ENCODE assay signal across 8 mouse cellular contexts in genomic region chr3:108210771-108211139, GRCm38 (mm10). TPM values are rescaled to one million over a fixed set of nuclear protein-coding genes. Genes with fewer than 3 reads are reported as not detected.
DNase-seq lines count a peak whose midpoint lies in the region; ATAC-seq lines count a peak whose summit lies in the region.

Atxn7l2 (minus strand) TSS chr3:108210934.

- H3K4me2 ChIP-seq in midbrain, embryonic 16.5 days (ENCODE audit: low read length), result peak within 1 kb of the TSS; percentile 78

- H3K9ac ChIP-seq in midbrain, embryonic 16.5 days (ENCODE audit: low read depth, low read length), result peak within 1 kb of the TSS; percentile 79

- H3K4me1 ChIP-seq in midbrain, embryonic 16.5 days (ENCODE audit: control insufficient read depth, insufficient read depth, low read length), result peaks cover 21% of the 10 kb centered on the region

- H3K27me3 ChIP-seq in midbrain, embryonic 16.5 days (ENCODE audit: control insufficient read depth, insufficient read depth, low read depth, low read length), result no peaks in the 10 kb centered on the region

- peak; percentile 64 for ATAC-seq in frontal cortex, adult (ENCODE audit: low TSS enrichment)
- ATAC-seq in midbrain, embryonic 16.5 days, result peak; percentile 92

- peak within 1 kb of the TSS; percentile 50 for H3K4me3 ChIP-seq in midbrain, embryonic 16.5 days (ENCODE audit: low read depth, low read length)

- 0% methylated on average over 14 of the region's 14 CpGs for whole genome bisulfite sequencing in midbrain, embryonic 16.5 days

- no peak for DNase-seq in frontal cortex, postnatal 25 days (ENCODE audit: low spot score in 2 of 2)
- DNase-seq in thymus, postnatal 0 days (ENCODE audit: low spot score), result no peak
- no peak for DNase-seq in thymus, postnatal 25 days
- DNase-seq in gastrocnemius, postnatal 14 days, result peak; percentile 75
- DNase-seq in left cerebral cortex, postnatal 14 days (ENCODE audit: low spot score in 2 of 2), result peak in 1 of 2 experiments; percentile 77
- DNase-seq in retina, embryonic 14.5 days (ENCODE audit: low spot score), result no peak

- H3K36me3 ChIP-seq in midbrain, embryonic 16.5 days (ENCODE audit: control insufficient read depth, insufficient read depth, low read length), result peaks cover 13% of the 10 kb centered on the region

- no peaks in the 10 kb centered on the region for H3K9me3 ChIP-seq in midbrain, embryonic 16.5 days (replicated peaks; ENCODE audit: control insufficient read depth, low read length, poor library complexity, severe bottlenecking)

- intact Hi-C loops in gastrocnemius, postnatal 14 days (cut with DNase I; ENCODE audit: low total_unique reads), result no loop called here
- intact Hi-C loops in left cerebral cortex, postnatal 14 days (cut with DNase I), result loop anchor here (2.0 kb wide), 2 partner anchors 24 to 46 kb away; partner anchors contain the start of genes Amigo1 and Psma5

- peak within 1 kb of the TSS; percentile 96 for H3K27ac ChIP-seq in midbrain, embryonic 16.5 days (ENCODE audit: low read length)

RNA-seq across cellular contexts. Expression of gene Atxn7l2, which starts in this region (rescaled TPM):
- polyA plus RNA-seq in thymus, postnatal 0 days (2015; fragmentation: Nextera tagmentation; extraction: Ambion mirVana), result 14.2 and 15.7 TPM in 2 replicates
- total RNA-seq in gastrocnemius, postnatal 14 days (2021), result 1 to 10 TPM; 7.3 to 7.6 TPM
- total RNA-seq in left cerebral cortex, postnatal 14 days (2021), result 10 to 100 TPM; 22.5 to 23.0 TPM
- 23.0 and 23.8 TPM in 2 replicates for polyA plus RNA-seq in midbrain, embryonic 16.5 days (2015; fragmentation: Nextera tagmentation; extraction: Ambion mirVana)
